Mouse (Mus musculus) layer of hippocampus, adult 2 months (tissue): Measurements from ENCODE around the gene Cacna1b. TPM values are rescaled to one million over a fixed set of nuclear protein-coding genes. Genes with fewer than 3 reads are reported as not detected.

Source experiments
- DNase-seq, 2 experiments: peaks; one replicate each; pipeline ENCODE4 v3.0.0; 2022; ENCODE audit warnings: low spot score in 2 of 2
- H3K27ac ChIP-seq: fragments of 200-600 bp; 2 replicates; pipeline ENCODE4 v1.8.1; 2022
- H3K4me3 ChIP-seq: fragments of 200-600 bp; 2 replicates; pipeline ENCODE4 v1.8.1; 2022; ENCODE audit warnings: mild to moderate bottlenecking
- CTCF ChIP-seq: fragments of 200-600 bp; conservative IDR thresholded peaks from 2 replicates; pipeline ENCODE4 v1.8.1; 2022; ENCODE audit warnings: antibody characterized with exemption, mild to moderate bottlenecking, moderate library complexity
- long read RNA-seq, 2 experiments: library from polyadenylated mRNA; stranded (forward); transcript quantifications; one replicate each; pipeline ENCODE4 v2.0.0; 2021; ENCODE audit warnings: borderline mapping rate in 2 of 2
- total RNA-seq, 2 experiments: library from RNA; stranded (reverse); gene quantifications; 2 replicates each; pipeline ENCODE4 v1.2.3; 2021

Cacna1b gene
- total RNA-seq, result 10 to 100 TPM; 77.2 to 79.7 TPM
- long read RNA-seq, experiment 1, partial matches to known transcripts, result 4 of 17 reads
- long read RNA-seq, experiment 1, other reads (novel, unspliced or antisense), result 13 of 17 reads
- long read RNA-seq, experiment 2, partial matches to known transcripts, result 1 of 14 reads
- long read RNA-seq, experiment 2, other reads (novel, unspliced or antisense), result 13 of 14 reads

DNA sequence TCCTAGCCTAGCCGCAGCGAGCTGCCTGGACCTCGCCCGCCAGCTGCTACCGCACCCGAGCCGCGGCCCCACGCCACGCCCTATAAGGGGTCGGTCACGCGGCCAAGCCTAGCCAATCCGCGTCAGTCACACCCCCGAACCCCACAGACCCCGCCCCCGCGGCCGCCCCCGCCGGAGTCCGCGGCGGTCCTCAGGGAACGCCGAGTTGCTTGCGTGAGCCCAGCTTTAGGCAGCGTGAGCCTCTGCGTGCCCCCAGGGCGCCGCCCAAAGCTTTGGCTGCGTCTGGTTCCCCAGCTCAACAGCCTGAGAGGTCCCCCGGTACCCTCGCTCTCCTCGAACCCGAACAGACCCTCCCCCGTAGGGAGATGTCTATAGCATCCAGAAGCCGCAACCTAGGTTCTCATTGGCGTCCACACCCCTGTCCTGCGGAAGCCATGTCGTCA lies at the start of gene Cacna1b:
Cacna1b (minus strand) TSS at position 38 of the 443 bp plus-strand sequence.
- Histone ChIP-seq H3K4me3 (peak within 1 kb of the TSS; percentile 80), H3K27ac (peak within 1 kb of the TSS; percentile 91)
- DNase-seq, result peak; percentile 92 to 94
- no peak for TF ChIP-seq CTCF

DNA sequence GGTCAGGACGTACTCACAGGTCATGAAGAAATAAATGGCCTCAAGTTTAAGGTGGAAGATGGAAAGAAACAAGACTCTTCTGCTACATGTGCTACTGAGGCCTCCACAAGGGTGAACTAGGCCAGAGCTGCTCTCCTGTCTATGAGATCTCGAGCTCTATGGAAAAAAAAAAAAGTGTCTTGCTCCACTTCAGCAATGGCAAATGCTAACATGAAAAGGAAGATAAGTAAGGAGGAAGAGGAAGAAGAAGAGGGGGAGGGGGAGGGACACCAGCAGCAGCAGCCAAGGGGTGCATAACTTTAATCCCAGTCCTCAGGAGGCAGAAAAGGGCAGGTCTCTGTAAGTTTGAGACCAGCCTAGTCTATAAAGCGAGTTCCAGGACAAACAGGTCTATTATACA lies 46.8 kb upstream of the Cacna1b start:
- Histone ChIP-seq H3K27ac (no peak overlapping the region), H3K4me3 (no peak overlapping the region)
- no peak for DNase-seq
- TF ChIP-seq CTCF, result no peak

DNA sequence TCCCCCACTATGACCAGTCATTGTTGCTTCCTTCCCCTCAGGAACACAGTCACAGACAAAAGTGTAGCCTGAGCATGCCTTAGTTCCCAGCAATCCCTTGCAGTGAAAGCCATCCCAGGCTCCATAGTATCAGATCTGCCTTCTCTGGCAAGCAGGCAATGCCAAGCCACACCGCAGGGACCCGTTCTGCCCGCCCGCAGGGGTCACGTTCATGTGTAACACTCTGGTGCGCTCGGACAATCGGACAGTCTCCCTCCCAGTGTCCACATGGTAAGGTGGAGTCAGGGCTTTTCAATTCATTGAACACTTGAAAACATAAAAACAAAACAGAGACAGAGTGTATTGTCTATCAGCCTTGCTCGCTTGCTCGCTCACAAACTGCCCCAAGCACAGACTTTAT lies 44.7 kb upstream of the Cacna1b start:
- no peak overlapping the region for H3K4me3 ChIP-seq
- no peak for DNase-seq
- no peak for TF ChIP-seq CTCF
- no peak overlapping the region; the same call in 1 of the 2 replicates for H3K27ac ChIP-seq

DNA sequence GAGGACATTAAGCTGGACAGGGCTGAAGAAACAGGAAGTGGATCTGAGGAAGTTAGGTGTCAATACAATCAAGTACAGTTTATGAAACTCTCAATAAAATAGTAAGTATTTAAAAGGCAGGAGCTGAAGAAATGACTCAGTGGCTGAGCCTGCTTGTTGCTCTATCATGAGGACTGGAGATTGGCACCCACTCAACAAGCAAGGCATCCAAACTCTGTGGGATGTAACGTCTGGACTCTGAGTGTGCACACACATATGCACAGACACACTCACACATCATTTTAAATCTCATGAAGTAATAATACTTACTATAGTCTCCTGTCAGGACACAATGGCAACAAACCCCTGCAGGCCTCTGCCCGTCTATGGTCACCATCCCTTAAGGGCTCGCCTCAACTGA lies 44.1 kb upstream of the Cacna1b start:
- no peak overlapping the region for H3K4me3 ChIP-seq
- H3K27ac ChIP-seq, result no peak overlapping the region; the same call in 1 of the 2 replicates
- peak; percentile 23 to 70 for DNase-seq
- TF ChIP-seq CTCF, result no peak

DNA sequence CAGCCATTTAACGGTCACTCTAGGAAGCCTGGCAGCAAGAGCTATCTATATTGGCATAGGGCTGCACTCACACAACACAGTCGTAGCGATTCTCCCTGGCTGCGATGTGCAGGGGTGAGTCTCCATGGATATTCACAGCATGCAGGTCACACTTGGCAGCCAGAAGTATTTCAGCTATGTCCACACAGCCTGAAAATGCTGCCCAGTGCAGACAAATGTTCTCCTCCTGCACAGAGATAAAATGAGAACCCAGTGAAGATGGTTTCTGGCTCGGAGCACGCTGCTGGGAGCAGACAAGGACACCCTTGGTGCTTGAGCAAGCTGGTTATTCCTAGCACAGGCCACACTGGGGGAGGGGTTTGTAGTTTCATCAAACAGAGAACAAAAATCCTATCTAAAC lies 43.2 kb upstream of the Cacna1b start:
- no peak for TF ChIP-seq CTCF
- DNase-seq, result no peak
- H3K4me3 ChIP-seq, result no peak overlapping the region
- H3K27ac ChIP-seq, result no peak overlapping the region

DNA sequence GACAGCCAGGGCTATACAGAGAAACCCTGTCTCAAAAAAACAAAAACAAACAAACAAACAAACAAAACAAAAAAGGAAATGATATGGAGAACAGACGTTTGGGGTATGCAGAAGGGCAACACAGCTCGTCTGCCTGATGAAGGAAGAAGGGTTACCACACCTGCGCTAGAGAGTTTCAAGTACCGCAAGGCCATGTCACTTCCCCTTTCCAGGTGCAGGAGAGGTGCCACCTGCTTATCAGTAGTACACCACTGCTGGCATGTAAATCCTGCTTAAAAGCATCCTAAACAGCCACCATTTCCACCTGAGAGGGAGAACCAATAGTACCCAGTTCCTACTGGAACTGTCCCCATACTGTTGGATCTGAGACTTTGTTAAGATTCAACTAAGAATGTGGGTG lies 42.7 kb upstream of the Cacna1b start:
- TF ChIP-seq CTCF, result no peak
- DNase-seq, result no peak
- Histone ChIP-seq H3K4me3 (no peak overlapping the region), H3K27ac (no peak overlapping the region)

DNA sequence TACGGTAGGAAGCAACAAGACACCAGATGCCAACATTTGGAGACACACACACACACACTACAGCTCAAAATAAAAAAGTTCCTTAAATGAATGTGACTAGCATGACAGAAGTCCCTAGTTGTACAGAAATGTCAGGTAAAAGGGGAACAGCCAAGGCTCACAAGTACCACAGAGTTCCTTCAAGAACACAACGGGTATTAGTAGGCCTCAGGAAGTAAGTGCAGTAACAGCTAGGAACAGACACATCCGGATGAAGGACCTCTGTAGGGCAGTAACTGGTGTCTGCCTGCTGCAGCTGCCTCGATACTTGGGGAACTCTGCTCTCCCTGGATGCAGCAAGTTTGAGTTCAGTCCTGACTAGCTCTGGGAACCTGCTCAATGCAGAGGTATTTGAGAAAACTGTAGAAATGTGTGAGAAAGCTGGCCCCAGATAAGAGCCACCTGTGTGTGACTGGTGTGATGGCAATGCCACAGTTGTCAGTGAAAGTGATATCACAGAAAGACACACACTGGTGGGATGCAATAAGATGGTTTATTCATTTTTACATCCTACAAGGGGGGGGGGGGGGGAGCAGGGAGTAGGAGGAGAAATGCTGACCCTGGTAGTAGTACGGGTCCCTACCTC lies 34.0 kb upstream of the Cacna1b start:
- no peak for TF ChIP-seq CTCF
- no peak for DNase-seq
- Histone ChIP-seq H3K4me3 (no peak overlapping the region), H3K27ac (no peak overlapping the region)

DNA sequence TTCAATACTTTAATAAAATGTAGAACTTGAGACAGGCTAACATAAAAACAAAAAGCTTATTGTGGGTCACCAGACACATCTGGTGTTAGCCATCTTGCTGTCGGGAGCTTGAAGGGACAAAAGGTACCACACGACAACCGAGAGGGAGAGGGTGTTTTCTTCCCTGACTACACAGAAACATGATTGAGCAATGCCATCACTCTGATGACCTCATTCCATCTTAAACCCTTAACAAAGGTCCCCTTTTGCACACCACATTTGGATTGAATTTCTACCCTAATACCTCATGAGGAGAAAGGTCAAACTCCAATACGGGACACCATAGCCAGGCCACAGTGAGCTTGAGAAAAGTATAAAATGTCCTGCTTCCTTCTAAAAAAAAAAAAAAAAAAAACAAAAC lies 24.3 kb upstream of the Cacna1b start:
- no peak for TF ChIP-seq CTCF
- DNase-seq, result no peak
- no peak overlapping the region for H3K27ac ChIP-seq
- H3K4me3 ChIP-seq, result no peak overlapping the region

DNA sequence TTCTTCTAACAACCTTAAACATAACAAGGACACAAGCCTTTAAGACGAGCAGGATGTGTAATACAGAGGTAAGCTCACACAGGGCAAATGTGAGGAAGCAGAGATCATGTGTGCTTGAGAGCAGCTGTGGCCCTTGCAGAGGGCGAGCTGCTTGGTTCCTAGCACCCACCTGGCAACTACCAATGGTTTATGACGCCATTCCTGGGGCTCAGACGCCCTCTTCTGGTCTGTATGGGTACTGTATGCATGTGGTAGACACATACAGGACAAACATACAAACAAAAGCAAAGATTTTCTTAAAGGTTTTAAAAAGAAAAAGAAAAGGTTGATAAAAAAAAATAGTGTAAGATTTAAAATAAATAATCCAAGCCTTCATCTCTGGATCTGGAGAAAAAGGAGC lies 18.3 kb upstream of the Cacna1b start:
- no peak for DNase-seq
- peak; percentile 58 for TF ChIP-seq CTCF
- Histone ChIP-seq H3K4me3 (no peak overlapping the region), H3K27ac (no peak overlapping the region)

DNA sequence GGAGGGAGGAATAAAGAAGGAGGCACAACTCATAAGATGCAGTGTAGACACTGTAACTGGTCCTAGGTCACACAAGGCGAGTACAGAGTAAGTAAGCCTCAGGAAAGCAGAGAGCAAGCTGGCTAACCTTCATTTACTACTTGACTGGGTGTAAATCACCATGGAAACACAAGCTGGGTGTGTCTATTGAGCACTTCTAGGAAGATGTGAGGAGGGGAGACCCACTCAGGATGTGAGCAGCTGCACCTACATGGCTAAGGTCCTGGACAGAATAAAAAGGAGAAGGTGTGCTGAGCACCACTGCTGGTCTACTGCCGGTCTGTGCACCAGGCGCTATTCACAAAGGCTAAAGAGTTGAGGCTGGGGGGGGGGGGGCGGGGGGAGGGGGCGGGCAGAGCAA lies 13.9 kb upstream of the Cacna1b start:
- TF ChIP-seq CTCF, result no peak
- no peak overlapping the region for H3K27ac ChIP-seq
- no peak overlapping the region for H3K4me3 ChIP-seq
- no peak for DNase-seq

DNA sequence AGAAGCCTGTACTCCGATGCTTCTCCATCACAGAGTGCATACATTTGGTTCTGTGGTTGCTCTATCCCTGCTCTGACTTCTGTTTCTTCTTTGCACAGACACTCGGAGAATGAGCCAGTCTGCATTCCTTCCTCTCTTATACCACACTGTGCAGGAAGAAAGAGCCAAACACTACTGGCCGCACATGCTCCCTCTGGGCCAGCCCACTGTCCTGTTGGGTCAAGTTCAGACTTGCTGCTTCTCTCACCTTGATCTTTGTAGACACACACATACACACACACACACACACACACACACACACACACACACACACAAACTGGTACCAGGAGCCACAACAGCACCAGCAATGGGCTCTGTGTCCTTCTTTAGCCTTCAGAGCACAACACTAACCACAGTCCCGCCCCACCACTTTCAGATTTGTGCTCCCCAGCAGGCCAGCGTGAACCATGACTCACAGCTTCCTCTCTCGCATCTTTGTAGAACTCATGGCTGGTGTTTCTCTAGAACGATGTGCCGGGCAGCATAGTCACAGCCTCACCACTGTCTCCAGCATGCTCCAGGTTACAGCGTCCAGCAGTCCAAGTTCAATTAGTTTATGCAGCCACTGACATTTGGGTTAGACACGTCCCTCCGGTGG lies 13.1 kb upstream of the Cacna1b start:
- no peak overlapping the region for H3K4me3 ChIP-seq
- no peak overlapping the region for H3K27ac ChIP-seq
- TF ChIP-seq CTCF, result no peak
- no peak for DNase-seq

DNA sequence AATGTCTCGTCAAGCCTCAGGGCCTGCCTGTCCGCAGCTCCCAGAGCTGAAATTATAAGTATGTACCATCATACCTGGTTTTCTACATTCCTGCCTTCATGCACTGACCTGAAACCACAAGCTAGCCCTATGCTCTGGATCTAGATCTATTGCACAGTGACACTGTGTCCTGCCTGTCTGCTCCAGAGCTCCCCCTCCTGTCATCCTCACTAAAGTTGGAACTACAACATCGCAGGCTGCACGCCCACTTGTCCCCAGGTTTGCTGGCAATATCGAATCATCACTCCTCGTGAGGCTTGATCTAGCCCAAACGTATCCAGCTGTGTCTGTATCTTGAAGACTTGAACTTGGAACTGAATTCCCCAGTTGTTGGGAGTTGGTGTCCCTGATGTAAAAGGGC lies 11.9 kb upstream of the Cacna1b start:
- Histone ChIP-seq H3K27ac (no peak overlapping the region), H3K4me3 (no peak overlapping the region)
- peak; percentile 68 for TF ChIP-seq CTCF
- peak in 1 of 2 experiments; percentile 38 for DNase-seq

DNA sequence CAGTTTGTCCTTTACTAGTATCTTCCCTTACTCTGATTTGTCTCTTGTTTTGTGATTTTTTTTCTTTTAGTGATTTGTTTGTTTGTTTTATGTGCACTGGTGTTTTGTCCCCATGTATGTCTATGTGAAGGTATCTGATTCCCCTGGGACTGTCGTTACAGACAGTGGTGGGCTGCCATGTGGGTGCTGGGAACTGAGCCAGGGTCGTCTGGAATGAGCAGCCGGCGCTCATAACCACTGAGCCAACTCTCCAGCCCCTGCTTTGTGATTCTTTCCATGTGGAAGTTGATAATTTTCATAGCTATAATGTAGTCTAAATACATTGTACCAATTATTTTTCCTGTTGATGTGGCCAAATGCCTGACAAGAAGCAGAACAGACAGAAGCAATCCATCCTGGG lies 7.9 kb upstream of the Cacna1b start:
- TF ChIP-seq CTCF, result no peak
- H3K4me3 ChIP-seq, result no peak overlapping the region
- H3K27ac ChIP-seq, result peak overlapping the region; percentile 41; the same call in 1 of the 2 replicates
- peak in 1 of 2 experiments; percentile 45 for DNase-seq
